Mouse (Mus musculus): ENCODE results near the gene Rai14. TPM values are rescaled to one million over a fixed set of nuclear protein-coding genes. Genes with fewer than 3 reads are reported as not detected.

Rai14 gene
- polyA plus RNA-seq, 1 experiment: 1.3 TPM

DNA sequence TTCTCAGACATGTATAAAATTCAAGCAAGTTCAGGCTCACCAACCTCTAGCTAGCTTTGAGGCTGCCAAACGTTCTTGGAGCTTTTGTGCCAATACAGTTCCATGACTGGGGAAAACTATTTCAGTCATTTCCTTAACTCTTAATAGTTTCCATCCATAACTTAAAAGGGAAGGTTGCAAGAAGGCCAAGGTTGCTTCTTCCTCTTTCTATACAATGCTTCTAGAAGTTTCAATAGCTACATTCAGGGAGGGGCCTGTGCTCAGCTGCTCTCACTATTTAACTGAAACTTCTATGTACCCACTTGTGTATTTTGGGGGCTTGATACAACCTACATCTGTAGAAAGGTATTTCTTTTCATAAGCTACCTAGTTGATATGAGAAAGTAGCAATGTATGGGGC lies 24.9 kb upstream of the Rai14 start:
- WGBS: 61% methylated on average over 1 of the region's 1 CpGs
- Histone ChIP-seq H3K4me3 (ENCODE audit: control insufficient read depth, insufficient read depth, low read length) (no peak overlapping the region), H3K36me3 (ENCODE audit: control insufficient read depth, insufficient read depth, low read length) (no peaks in the 10 kb centered on the region), H3K4me1 (replicated peaks; ENCODE audit: control insufficient read depth, insufficient read depth, low read length) (no peaks in the 10 kb centered on the region), H3K27me3 (ENCODE audit: control insufficient read depth, insufficient read depth, low read length) (no peaks in the 10 kb centered on the region), H3K27ac (ENCODE audit: control insufficient read depth, insufficient read depth, low read length) (no peak overlapping the region)
- TF ChIP-seq POLR2A (IDR thresholded peaks at IDR 0.05; ENCODE audit: control insufficient read depth, extremely low read depth, insufficient read depth, low read length, poor library complexity) (no peak), CTCF (IDR thresholded peaks at IDR 0.05; ENCODE audit: borderline replicate concordance, control insufficient read depth, extremely low read depth, insufficient read depth, low read length, poor library complexity) (no peak)
- DNase-seq: no peak

DNA sequence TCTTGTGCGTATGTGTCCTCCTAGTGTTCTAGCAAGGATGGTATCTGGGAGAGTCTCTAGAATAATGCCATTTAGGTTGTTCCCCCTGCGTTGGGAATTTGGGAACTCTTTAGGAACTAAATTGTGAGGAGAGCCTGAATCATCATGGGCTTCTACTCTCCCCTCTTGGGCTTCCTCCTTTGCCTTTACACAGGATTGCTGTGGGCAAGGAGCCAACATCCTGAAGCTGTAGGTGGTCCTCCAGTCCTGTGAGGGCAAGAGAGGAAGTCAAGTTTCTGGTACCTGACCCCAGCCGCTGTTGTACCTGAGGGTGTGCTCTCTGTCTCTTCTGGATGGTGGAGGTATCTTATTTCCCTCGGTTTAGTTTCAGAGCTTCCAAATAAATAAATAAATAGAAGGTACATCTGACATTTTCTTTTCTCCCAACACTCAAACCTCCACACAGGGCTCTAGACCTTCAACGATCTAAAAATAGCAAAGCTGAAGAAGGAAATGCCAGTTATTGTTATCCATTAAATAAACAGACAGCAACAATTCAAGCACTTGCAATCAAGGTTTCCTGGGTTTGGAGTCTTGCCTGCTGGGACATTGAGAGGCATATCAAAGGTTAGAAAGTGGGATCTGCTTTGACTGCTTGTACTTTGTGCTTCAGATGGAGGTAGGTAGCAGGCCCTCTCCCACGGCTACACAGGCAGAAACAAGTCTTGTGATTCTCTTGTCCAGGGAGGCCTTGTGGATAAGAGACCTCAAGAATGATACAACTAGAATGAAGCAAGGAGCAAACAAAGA lies 24.1 kb upstream of the Rai14 start:
- DNase-seq: no peak
- TF ChIP-seq POLR2A (IDR thresholded peaks at IDR 0.05; ENCODE audit: control insufficient read depth, extremely low read depth, insufficient read depth, low read length, poor library complexity): no peak
- no peak for TF ChIP-seq CTCF (IDR thresholded peaks at IDR 0.05; ENCODE audit: borderline replicate concordance, control insufficient read depth, extremely low read depth, insufficient read depth, low read length, poor library complexity)
- no peaks in the 10 kb centered on the region for H3K27me3 ChIP-seq (ENCODE audit: control insufficient read depth, insufficient read depth, low read length)
- H3K27ac ChIP-seq (ENCODE audit: control insufficient read depth, insufficient read depth, low read length): no peak overlapping the region
- WGBS: 58% methylated on average over 6 of the region's 6 CpGs
- no peak overlapping the region for H3K4me3 ChIP-seq (ENCODE audit: control insufficient read depth, insufficient read depth, low read length)
- no peaks in the 10 kb centered on the region for H3K4me1 ChIP-seq (replicated peaks; ENCODE audit: control insufficient read depth, insufficient read depth, low read length)
- no peaks in the 10 kb centered on the region for H3K36me3 ChIP-seq (ENCODE audit: control insufficient read depth, insufficient read depth, low read length)

DNA sequence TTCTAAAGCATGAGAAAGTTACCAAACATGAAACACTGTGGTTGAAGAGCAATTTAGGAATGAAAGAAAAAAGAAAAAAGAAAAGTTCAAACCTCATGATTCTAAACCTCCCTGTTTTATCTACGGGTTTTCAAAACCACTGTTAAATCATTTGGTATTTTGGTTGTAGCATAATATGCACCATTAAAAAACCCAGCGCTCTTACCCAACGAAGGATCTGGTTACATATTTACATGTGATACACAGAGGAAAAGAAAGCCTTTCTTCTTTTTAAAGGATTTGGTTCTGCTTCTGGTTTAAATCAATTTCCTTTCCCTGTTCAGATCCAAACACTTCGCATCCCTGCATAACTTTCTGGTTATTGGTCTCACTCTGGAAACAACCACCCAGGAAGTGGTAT lies 21.5 kb upstream of the Rai14 start:
- WGBS: 82% methylated on average over 4 of the region's 4 CpGs
- Histone ChIP-seq H3K27me3 (ENCODE audit: control insufficient read depth, insufficient read depth, low read length) (no peaks in the 10 kb centered on the region), H3K27ac (ENCODE audit: control insufficient read depth, insufficient read depth, low read length) (no peak overlapping the region), H3K4me3 (ENCODE audit: control insufficient read depth, insufficient read depth, low read length) (no peak overlapping the region), H3K36me3 (ENCODE audit: control insufficient read depth, insufficient read depth, low read length) (no peaks in the 10 kb centered on the region), H3K4me1 (replicated peaks; ENCODE audit: control insufficient read depth, insufficient read depth, low read length) (no peaks in the 10 kb centered on the region)
- DNase-seq: no peak
- TF ChIP-seq CTCF (IDR thresholded peaks at IDR 0.05; ENCODE audit: borderline replicate concordance, control insufficient read depth, extremely low read depth, insufficient read depth, low read length, poor library complexity) (no peak), POLR2A (IDR thresholded peaks at IDR 0.05; ENCODE audit: control insufficient read depth, extremely low read depth, insufficient read depth, low read length, poor library complexity) (no peak)

DNA sequence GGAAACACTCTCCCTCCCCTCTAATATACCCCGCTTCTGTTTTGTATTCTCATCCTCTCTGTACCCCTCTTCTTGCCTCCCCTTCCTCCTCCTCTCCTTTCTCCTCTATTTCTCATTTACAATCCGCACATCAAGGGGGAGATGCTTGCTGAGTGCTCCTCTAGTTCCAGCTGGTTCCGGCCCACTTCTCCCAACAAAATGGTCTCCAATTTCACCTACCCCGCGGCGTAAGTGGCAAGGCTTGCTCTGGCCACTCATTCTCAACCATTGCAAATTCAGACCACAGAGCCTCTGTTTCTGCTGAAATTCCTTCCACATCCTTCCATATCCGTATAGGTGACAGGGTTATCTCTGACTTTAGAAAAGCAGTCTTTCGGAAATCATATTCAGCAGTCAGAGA lies 20.8 kb upstream of the Rai14 start:
- no peak for TF ChIP-seq CTCF (IDR thresholded peaks at IDR 0.05; ENCODE audit: borderline replicate concordance, control insufficient read depth, extremely low read depth, insufficient read depth, low read length, poor library complexity)
- TF ChIP-seq POLR2A (IDR thresholded peaks at IDR 0.05; ENCODE audit: control insufficient read depth, extremely low read depth, insufficient read depth, low read length, poor library complexity): no peak
- no peak for DNase-seq
- no peak overlapping the region for H3K27ac ChIP-seq (ENCODE audit: control insufficient read depth, insufficient read depth, low read length)
- no peaks in the 10 kb centered on the region for H3K36me3 ChIP-seq (ENCODE audit: control insufficient read depth, insufficient read depth, low read length)
- WGBS: 97% methylated on average over 8 of the region's 8 CpGs
- H3K4me3 ChIP-seq (ENCODE audit: control insufficient read depth, insufficient read depth, low read length): no peak overlapping the region
- H3K27me3 ChIP-seq (ENCODE audit: control insufficient read depth, insufficient read depth, low read length): no peaks in the 10 kb centered on the region
- H3K4me1 ChIP-seq (replicated peaks; ENCODE audit: control insufficient read depth, insufficient read depth, low read length): no peaks in the 10 kb centered on the region

DNA sequence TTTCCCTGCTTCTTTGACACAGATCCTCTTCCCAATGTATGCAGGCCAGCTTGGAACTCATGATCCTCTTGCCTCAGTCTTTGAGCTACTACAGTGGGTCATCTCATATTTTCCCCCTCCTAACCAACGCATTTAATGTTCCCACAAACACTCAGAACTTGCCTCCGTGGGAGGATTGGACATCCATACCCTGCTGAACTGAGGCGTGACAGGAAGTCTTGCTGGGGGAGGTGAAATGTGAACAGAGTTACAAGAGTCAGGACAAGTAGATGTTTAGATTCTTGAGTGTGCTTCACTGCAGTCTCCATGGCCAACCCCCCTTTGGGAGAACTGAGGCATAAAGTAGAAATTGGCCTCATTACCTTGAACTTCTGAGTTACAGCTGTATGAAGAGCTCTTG lies 17.0 kb upstream of the Rai14 start:
- DNase-seq: no peak
- Histone ChIP-seq H3K4me1 (replicated peaks; ENCODE audit: control insufficient read depth, insufficient read depth, low read length) (no peaks in the 10 kb centered on the region), H3K4me3 (ENCODE audit: control insufficient read depth, insufficient read depth, low read length) (no peak overlapping the region), H3K27me3 (ENCODE audit: control insufficient read depth, insufficient read depth, low read length) (no peaks in the 10 kb centered on the region), H3K27ac (ENCODE audit: control insufficient read depth, insufficient read depth, low read length) (no peak overlapping the region), H3K36me3 (ENCODE audit: control insufficient read depth, insufficient read depth, low read length) (no peaks in the 10 kb centered on the region)
- WGBS: 89% methylated on average over 3 of the region's 3 CpGs
- TF ChIP-seq POLR2A (IDR thresholded peaks at IDR 0.05; ENCODE audit: control insufficient read depth, extremely low read depth, insufficient read depth, low read length, poor library complexity) (no peak), CTCF (IDR thresholded peaks at IDR 0.05; ENCODE audit: borderline replicate concordance, control insufficient read depth, extremely low read depth, insufficient read depth, low read length, poor library complexity) (no peak)

DNA sequence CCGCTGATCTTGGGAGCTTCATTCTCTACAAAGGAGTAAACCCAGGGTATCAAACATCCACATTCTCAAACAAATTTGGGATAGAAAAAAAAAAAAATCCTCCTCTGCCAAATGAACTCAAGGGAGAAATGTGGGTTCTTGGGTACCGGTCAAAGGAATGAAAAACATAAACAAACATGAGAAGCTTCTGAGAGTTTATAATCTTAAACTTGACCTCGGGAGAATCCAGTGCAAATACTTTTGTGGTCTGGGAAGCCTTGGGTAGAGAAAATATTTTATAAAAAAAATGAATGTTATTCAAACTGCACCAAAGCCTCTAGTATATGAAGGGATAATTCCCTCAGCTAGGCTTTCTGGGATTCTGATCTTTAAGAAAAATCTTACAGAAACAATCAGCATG lies 11.8 kb upstream of the Rai14 start:
- no peak for DNase-seq
- no peaks in the 10 kb centered on the region for H3K36me3 ChIP-seq (ENCODE audit: control insufficient read depth, insufficient read depth, low read length)
- TF ChIP-seq POLR2A (IDR thresholded peaks at IDR 0.05; ENCODE audit: control insufficient read depth, extremely low read depth, insufficient read depth, low read length, poor library complexity): no peak
- TF ChIP-seq CTCF (IDR thresholded peaks at IDR 0.05; ENCODE audit: borderline replicate concordance, control insufficient read depth, extremely low read depth, insufficient read depth, low read length, poor library complexity): no peak
- no peaks in the 10 kb centered on the region for H3K27me3 ChIP-seq (ENCODE audit: control insufficient read depth, insufficient read depth, low read length)
- WGBS: 91% methylated on average over 3 of the region's 3 CpGs
- no peak overlapping the region for H3K4me3 ChIP-seq (ENCODE audit: control insufficient read depth, insufficient read depth, low read length)
- H3K4me1 ChIP-seq (replicated peaks; ENCODE audit: control insufficient read depth, insufficient read depth, low read length): peaks cover 4% of the 10 kb centered on the region
- no peak overlapping the region for H3K27ac ChIP-seq (ENCODE audit: control insufficient read depth, insufficient read depth, low read length)

Data from thymus, adult 2 months (tissue).